Mouse (Mus musculus) frontal cortex, postnatal 36 days (tissue): Measurements from ENCODE around the gene Xlr4b.
"Not testable (repeated sequence)": the region's sequence is repeated elsewhere in the genome, so short reads cannot be mapped to it uniquely, and the experiment has no call there.

Experiments used
- DNase-seq, 2 experiments: peaks; one replicate each; pipeline ENCODE4 v3.0.0; 2022; ENCODE audit warnings: low spot score in 2 of 2

Gene Xlr4b

DNA sequence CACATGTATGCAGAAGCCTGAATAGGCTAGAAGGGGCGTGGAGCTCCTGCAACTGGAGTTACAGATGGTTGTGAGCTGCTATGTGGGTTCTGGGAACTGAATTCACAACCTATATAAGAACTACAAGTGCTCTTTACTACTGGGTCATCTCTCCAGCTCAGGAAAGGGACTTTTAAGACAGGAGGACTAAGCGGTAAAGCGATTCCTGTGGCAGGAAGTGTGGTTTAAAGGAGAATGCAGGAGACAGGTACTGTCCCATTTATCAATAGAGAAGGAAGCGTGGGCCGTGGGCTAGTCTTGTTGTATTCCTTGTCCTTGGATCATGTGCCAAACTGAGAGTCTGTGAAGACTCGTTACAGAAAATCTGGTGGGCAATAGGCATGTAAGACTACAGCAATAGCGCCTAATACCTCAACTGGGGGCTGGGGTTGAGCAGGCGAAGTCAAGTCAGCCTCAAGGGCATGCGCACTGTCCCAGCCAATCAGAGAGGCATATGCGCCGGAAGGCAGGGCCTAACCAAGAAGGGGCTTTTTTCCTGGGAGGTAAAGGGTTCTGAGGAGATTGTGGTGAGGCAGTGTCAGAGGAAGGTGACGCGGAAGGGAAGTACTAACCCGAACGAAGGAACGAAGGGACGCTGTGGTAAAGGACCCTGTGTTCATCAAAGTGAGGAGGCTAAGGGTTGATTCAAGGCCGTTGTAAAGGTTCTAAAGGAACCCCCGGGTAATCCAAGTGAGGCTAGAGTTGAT is at the start of gene Xlr4b:
Gene Xlr4b (plus strand): TSS at position 515 of the 746 bp plus-strand sequence.
- DNase-seq, result not testable (repeated sequence)

DNA sequence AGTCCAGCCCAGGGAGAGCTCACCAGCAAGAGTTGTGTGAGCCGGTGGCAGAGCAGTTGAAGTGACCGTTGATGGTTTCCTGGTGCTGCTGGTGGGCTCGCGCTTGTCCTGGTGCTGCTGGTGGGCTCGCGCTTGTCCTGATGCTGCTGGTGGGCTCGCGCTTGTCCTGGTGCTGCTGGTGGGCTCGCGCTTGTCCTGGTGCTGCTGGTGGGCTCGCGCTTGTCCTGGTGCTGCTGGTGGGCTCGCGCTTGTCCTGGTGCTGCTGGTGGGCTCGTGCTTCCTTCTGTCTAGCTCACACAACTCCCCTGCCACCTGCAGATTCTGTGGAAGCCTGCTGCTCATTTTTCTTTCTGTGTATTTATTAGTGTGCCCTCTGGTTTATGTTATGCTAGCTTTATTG is 37.2 kb upstream of the Xlr4b start, which contains the start of gene Spin2d:
Gene Spin2d (minus strand): TSS at position 101 of the 400 bp plus-strand sequence.
- DNase-seq, result not testable (repeated sequence)

DNA sequence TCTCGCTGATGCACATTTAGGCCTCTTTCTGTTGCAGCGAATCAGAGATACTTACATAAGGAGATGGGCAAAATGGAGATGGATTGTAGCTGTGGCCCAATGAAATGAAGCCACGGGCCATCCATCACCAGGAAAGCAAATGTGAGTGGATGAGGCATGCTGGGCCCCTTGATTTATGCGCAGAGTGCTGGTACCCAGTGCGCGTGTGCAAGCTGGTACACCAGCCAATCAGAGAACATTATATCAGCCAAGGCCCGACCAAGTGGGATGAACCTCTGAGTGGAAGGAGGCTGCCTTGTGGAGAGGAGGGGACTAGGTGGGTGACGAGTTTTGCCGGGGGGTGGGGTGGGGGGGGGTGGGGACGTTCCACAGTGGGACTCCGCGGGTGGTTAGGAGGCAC is 22.2 kb upstream of the Xlr4b start, which contains the start of gene Xlr3b:
Gene Xlr3b (plus strand): TSS at position 274 of the 400 bp plus-strand sequence.
- peak in 1 of 2 experiments; percentile 0 for DNase-seq

DNA sequence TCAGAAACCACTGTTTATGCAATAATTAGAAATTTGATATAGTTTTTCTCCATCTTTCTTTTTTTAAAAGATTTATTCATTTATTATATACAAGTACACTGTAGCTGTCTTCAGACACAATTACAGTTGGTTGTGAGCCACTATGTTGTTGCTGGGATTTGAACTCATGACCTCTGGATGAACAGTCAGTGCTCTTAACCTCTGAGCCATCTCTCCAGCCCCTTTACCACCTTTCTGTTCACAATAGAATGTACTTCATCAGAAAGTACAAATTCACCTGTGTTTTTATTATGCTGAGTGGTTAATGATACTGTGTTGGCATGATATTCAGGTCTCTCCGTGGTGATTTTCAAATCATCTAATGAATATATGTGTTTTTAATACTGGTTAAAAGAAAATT is 11.2 kb downstream of the Xlr4b start:
- no peak for DNase-seq

- peak; percentile 66 to 78 for DNase-seq
These were observed 13.9 kb downstream of the Xlr4b start, which contains the start of gene F8a for GRCm38 (mm10) chrX:73227914-73228605. Gene F8a, plus strand, starts transcription at chrX:73228291.

DNA sequence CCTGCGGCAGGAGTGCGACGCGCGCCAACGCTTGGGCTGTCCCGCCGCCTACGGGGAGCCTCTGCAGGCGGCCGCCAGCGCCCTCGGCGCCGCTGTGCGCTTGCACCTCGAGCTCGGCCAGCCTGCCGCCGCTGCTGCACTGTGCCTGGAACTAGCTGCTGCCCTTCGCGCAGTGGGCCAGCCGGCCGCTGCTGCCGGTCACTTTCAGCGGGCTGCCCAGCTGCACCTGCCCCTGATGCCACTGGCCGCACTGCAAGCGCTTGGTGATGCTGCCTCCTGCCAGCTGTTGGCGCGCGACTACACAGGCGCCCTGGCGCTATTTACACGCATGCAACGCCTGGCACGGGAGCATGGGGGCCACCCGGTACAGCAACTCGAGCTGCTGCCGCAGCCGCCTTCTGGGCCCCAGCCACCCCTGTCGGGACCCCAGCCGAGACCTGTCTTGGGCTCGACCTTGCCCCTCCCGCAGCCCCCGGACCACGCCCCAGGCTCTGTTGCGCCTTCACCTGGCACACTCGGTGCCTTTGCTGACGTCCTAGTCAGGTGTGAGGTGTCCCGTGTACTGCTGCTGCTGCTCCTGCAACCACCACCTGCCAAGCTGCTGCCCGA is 14.6 kb downstream of the Xlr4b start:
- peak; percentile 54 to 57 for DNase-seq

DNA sequence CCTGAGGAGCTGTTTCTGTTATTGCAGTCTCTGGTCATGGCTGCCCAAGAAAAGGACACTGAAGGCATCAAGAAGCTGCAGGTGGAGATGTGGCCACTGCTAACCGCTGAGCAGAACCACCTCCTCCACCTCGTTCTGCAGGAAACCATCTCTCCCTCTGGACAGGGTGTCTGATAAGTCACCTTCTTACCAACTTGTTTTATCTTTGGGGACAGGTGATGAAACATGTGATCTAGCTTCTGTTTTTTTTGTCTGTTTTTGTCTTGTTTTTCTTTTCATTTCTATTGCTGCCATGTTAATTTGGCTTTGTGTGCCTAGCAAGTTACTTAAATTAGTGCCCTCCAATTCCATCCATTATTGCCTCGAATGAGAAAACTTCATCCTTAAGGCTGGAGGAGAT is 15.2 kb downstream of the Xlr4b start:
- DNase-seq, result no peak

DNA sequence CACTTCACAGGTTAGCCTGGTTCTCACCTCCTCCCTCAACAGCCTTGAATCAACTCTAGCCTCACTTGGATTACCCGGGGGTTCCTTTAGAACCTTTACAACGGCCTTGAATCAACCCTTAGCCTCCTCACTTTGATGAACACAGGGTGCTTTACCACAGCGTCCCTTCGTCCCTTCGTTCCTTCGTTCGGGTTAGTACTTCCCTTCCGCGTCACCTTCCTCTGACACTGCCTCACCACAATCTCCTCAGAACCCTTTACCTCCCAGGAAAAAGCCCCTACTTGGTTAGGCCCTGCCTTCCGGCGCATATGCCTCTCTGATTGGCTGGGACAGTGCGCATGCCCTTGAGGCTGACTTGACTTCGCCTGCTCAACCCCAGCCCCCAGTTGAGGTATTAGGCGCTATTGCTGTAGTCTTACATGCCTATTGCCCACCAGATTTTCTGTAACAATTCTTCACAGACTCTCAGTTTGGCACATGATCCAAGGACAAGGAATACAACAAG is 28.7 kb downstream of the Xlr4b start, which contains the start of gene Xlr4c:
Gene Xlr4c (minus strand): TSS at position 310 of the 505 bp plus-strand sequence.
- not testable (repeated sequence) for DNase-seq

DNA sequence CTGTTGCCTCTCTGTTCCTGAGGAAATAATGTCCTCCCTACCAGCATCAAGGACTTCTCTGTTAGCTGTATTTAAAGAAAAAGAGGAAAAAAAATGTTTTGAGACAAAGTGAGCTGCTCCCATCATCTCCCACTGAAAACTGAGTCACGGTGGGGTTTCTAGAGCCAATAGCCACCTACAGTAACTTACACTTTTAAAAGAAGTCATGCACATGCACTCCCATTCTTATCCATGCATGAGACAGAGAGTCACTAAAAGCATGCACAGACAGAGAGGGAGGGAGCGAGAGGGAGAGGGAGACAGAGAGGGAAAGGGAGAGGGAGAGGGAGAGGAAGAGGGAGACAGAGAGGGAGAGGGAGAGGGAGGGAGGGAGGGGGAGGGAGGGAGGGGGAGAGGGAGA is 48.3 kb downstream of the Xlr4b start:
- DNase-seq, result peak in 1 of 2 experiments; percentile 2

GRCm38 (mm10) chrX:73265270-73265669 is 51.1 kb downstream of the Xlr4b start, which contains the start of gene Xlr3c:
Gene Xlr3c, minus strand, starts transcription at chrX:73265390.
- not testable (repeated sequence) for DNase-seq
